Comparison of ENCODE assay signal across 16 mouse cellular contexts in the genomic region with DNA sequence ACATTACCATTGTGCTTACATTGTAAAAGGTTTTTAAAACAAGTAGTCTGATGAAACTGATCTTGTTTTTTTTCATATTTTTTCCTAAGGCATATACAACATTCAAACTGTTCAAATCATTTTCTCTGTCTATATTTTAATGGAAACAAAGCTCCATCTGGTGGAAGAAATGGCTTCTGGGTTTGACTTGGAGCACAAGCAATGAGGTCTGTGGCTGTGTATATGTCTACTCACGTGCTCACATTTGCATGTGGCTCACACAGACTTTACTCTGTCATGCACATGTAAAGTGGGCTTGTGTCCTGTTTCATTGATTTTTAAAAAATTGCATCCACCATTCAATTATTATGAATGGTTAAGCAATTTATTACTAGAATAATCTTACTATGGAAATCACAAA.
A peak's percentile ranks its signal among the peaks of the same experiment; 100 is the strongest.
DNase-seq lines count a peak whose midpoint lies in the region; ATAC-seq and TF ChIP-seq lines count a peak whose summit lies in the region.
"Had no signal": no experiment of that assay in that cellular context is flagged by ENCODE, and none has a peak within 500 bp of the region (broad histone marks: within the 10 kb centered on the region; RNA-seq: fewer than 3 reads in every experiment).

No protein-coding gene starts in this region.

- H3K4me3 ChIP-seq in heart, postnatal 0 days (ENCODE audit: low read depth, low read length) = no peak overlapping the region
- no peak overlapping the region for H3K4me3 ChIP-seq in heart, embryonic 10.5 days
- H3K4me3 ChIP-seq in lung, embryonic 14.5 days (ENCODE audit: low read depth, low read length) = no peak overlapping the region
- no peak overlapping the region for H3K4me3 ChIP-seq in CH12.LX (replicated peaks in 1 of 3; ENCODE audit: low read depth in 2 of 3, low read length in 2 of 3, poor library complexity in 1 of 3)
- H3K4me3 ChIP-seq: intestine, embryonic 15.5 days; liver, embryonic 13.5 days; myocyte had no signal

- no peak overlapping the region for H3K4me2 ChIP-seq in heart, postnatal 0 days (ENCODE audit: low read depth, low read length)
- H3K4me2 ChIP-seq in lung, embryonic 14.5 days = no peak overlapping the region
- no peak overlapping the region for H3K4me2 ChIP-seq in CH12.LX (ENCODE audit: insufficient read depth, low read depth, poor library complexity, severe bottlenecking)
- H3K4me2 ChIP-seq: intestine, embryonic 15.5 days; liver, embryonic 13.5 days had no signal

- no peak overlapping the region for H3K27ac ChIP-seq in heart, postnatal 0 days (ENCODE audit: low read depth)
- H3K27ac ChIP-seq in heart, embryonic 10.5 days = no peak overlapping the region
- no peak overlapping the region for H3K27ac ChIP-seq in lung, embryonic 14.5 days (ENCODE audit: low read depth)
- no peak overlapping the region for H3K27ac ChIP-seq in CH12.LX (ENCODE audit: insufficient read depth, low read depth)
- H3K27ac ChIP-seq: intestine, embryonic 15.5 days; liver, embryonic 13.5 days; macrophage had no signal

- peak; percentile 28 for TF ChIP-seq CTCF in heart, postnatal 0 days (IDR thresholded peaks at IDR 0.05; ENCODE audit: low read depth)
- TF ChIP-seq CTCF in lung, embryonic 14.5 days (IDR thresholded peaks at IDR 0.05; ENCODE audit: low read depth) = peak; percentile 56
- TF ChIP-seq CTCF in CH12.LX (conservative IDR thresholded peaks at IDR 0.05 in 1 of 2, IDR thresholded peaks at IDR 0.05 in 1 of 2; ENCODE audit: low read depth in 2 of 2, low read length in 2 of 2) = no peak
- TF ChIP-seq CTCF in brain, embryonic 14.5 days (IDR thresholded peaks at IDR 0.05; ENCODE audit: borderline replicate concordance, extremely low read depth, insufficient read depth, insufficient read length) = peak; percentile 12; the same call in 1 of the 2 replicates

- TF ChIP-seq EP300 in heart, postnatal 0 days (IDR thresholded peaks at IDR 0.05; ENCODE audit: low read depth) = no peak
- no peak for TF ChIP-seq EP300 in CH12.LX (IDR thresholded peaks at IDR 0.05; ENCODE audit: low read length)

- no peaks in the 10 kb centered on the region for H3K9me3 ChIP-seq in heart, postnatal 0 days (replicated peaks; ENCODE audit: control insufficient read depth, low read length)
- no peaks in the 10 kb centered on the region for H3K9me3 ChIP-seq in heart, embryonic 10.5 days
- no peaks in the 10 kb centered on the region for H3K9me3 ChIP-seq in lung, embryonic 14.5 days (ENCODE audit: low read depth, low read length)
- no peaks in the 10 kb centered on the region for H3K9me3 ChIP-seq in CH12.LX (replicated peaks; ENCODE audit: low read length)
- H3K9me3 ChIP-seq: intestine, embryonic 15.5 days; liver, embryonic 13.5 days had no signal

- dilution Hi-C loops in CH12.LX (cut with MboI; ENCODE audit: extremely low pct_ligation_motif_present, extremely low pct_unique_long_range_greater_than_20kb, low sequenced_read_pairs) = no loop called here

- no peaks in the 10 kb centered on the region for H3K79me2 ChIP-seq in CH12.LX (replicated peaks; ENCODE audit: control insufficient read depth, extremely low read depth, insufficient read depth, poor library complexity, severe bottlenecking)

- no peak overlapping the region for H3K9ac ChIP-seq in heart, postnatal 0 days (replicated peaks; ENCODE audit: low read depth, low read length)
- H3K9ac ChIP-seq in lung, embryonic 14.5 days = no peak overlapping the region
- no peak overlapping the region for H3K9ac ChIP-seq in CH12.LX (ENCODE audit: insufficient read depth, low read depth)
- H3K9ac ChIP-seq: intestine, embryonic 15.5 days; liver, embryonic 13.5 days had no signal

- no peak for DNase-seq in heart, postnatal 0 days (ENCODE audit: low spot score)
- no peak for DNase-seq in heart, embryonic 10.5 days (ENCODE audit: low spot score)
- peak; percentile 80 for DNase-seq in lung, embryonic 14.5 days
- no peak for DNase-seq in lung, adult 18-20 months
- DNase-seq in CH12.LX (ENCODE audit: extremely low read depth) = no peak
- peak; percentile 65 for DNase-seq in brain, embryonic 14.5 days (ENCODE audit: low read depth)
- no peak for DNase-seq in right cerebral cortex, adult 2 months (ENCODE audit: low spot score in 2 of 2)
- DNase-seq: adrenal gland, postnatal 36 days; cerebellum, adult 18-20 months; heart, postnatal 10 days; kidney, postnatal 36 days; liver, embryonic 13.5 days had no signal

- TF ChIP-seq POLR2A in CH12.LX (IDR thresholded peaks at IDR 0.05; ENCODE audit: low read depth, low read length) = no peak
- no peak for TF ChIP-seq POLR2A in brain, embryonic 14.5 days (IDR thresholded peaks at IDR 0.05; ENCODE audit: borderline replicate concordance, extremely low read depth, insufficient read depth, insufficient read length, poor library complexity, severe bottlenecking)

- in situ Hi-C loops in CH12.LX (cut with MboI; ENCODE audit: low pct_ligation_motif_present, low pct_unique_long_range_greater_than_20kb, low sequenced_read_pairs) = no loop called here

- no peaks in the 10 kb centered on the region for H3K27me3 ChIP-seq in heart, postnatal 0 days (ENCODE audit: control insufficient read depth, insufficient read depth, low read length)
- H3K27me3 ChIP-seq in heart, embryonic 10.5 days (ENCODE audit: insufficient read depth, poor library complexity, severe bottlenecking) = no peaks in the 10 kb centered on the region
- H3K27me3 ChIP-seq in lung, embryonic 14.5 days (ENCODE audit: insufficient read depth, low read length) = no peaks in the 10 kb centered on the region
- H3K27me3 ChIP-seq in CH12.LX (replicated peaks) = no peaks in the 10 kb centered on the region
- H3K27me3 ChIP-seq: intestine, embryonic 15.5 days; liver, embryonic 13.5 days had no signal

- H3K4me1 ChIP-seq in heart, postnatal 0 days (ENCODE audit: control insufficient read depth, insufficient read depth) = no peaks in the 10 kb centered on the region
- no peaks in the 10 kb centered on the region for H3K4me1 ChIP-seq in heart, embryonic 10.5 days
- H3K4me1 ChIP-seq in lung, embryonic 14.5 days (ENCODE audit: insufficient read depth) = no peaks in the 10 kb centered on the region
- no peaks in the 10 kb centered on the region for H3K4me1 ChIP-seq in CH12.LX (ENCODE audit: control insufficient read depth in 1 of 2, insufficient read depth in 2 of 2)
- H3K4me1 ChIP-seq: intestine, embryonic 15.5 days; liver, embryonic 13.5 days had no signal

- peak; percentile 8 for TF ChIP-seq RAD21 in CH12.LX (IDR thresholded peaks at IDR 0.05; ENCODE audit: low read depth, low read length)

- 42% methylated on average over 1 of the region's 1 CpGs for WGBS in heart, postnatal 0 days
- WGBS in heart, embryonic 10.5 days = 68% methylated on average over 1 of the region's 1 CpGs
- WGBS in lung, embryonic 14.5 days = 30% methylated on average over 1 of the region's 1 CpGs

- H3K36me3 ChIP-seq in heart, postnatal 0 days (replicated peaks; ENCODE audit: control insufficient read depth, insufficient read depth, low read length) = no peaks in the 10 kb centered on the region
- no peaks in the 10 kb centered on the region for H3K36me3 ChIP-seq in heart, embryonic 10.5 days
- H3K36me3 ChIP-seq in lung, embryonic 14.5 days (ENCODE audit: insufficient read depth) = no peaks in the 10 kb centered on the region
- H3K36me3 ChIP-seq in CH12.LX (replicated peaks in 1 of 2; ENCODE audit: control insufficient read depth in 1 of 2, insufficient read depth in 1 of 2, low read length in 1 of 2) = no peaks in the 10 kb centered on the region
- H3K36me3 ChIP-seq: intestine, embryonic 15.5 days; liver, embryonic 13.5 days had no signal

- ATAC-seq in heart, postnatal 0 days (ENCODE audit: insufficient read depth, low read depth) = no peak
- peak; percentile 44; the same call in 1 of the 2 replicates for ATAC-seq in lung, embryonic 14.5 days (ENCODE audit: insufficient read depth)
- no peak for ATAC-seq in activated CD4-positive, CD25-positive, alpha-beta regulatory T cell, adult 4 months
- ATAC-seq: intestine, embryonic 15.5 days had no signal

TF ChIP-seq in CH12.LX, 34 proteins besides CTCF, POLR2A, EP300 and RAD21:
- TF ChIP-seq BHLHE40 (IDR thresholded peaks at IDR 0.05; ENCODE audit: low read depth, low read length) (peak; percentile 65; the same call in 1 of the 2 replicates), E2F4 (IDR thresholded peaks at IDR 0.05; ENCODE audit: insufficient replicate concordance, low read depth, low read length) (no peak), MAZ (IDR thresholded peaks at IDR 0.05; ENCODE audit: low read depth, low read length) (no peak), USF1 (IDR thresholded peaks at IDR 0.05; ENCODE audit: low read depth, low read length) (no peak)

Comparison
In these comparisons a context has a peak if more than half of its experiments do, and no peak if none do; other contexts are left out.
1. DNase-seq: peak in lung, embryonic 14.5 days (single experiment) and brain, embryonic 14.5 days (single experiment); none in heart, postnatal 0 days (single experiment), heart, embryonic 10.5 days (single experiment), lung, adult 18-20 months (0 of 2), CH12.LX (single experiment) and right cerebral cortex, adult 2 months (0 of 2).
2. CTCF ChIP-seq: peak in heart, postnatal 0 days (single experiment), lung, embryonic 14.5 days (single experiment) and brain, embryonic 14.5 days (single experiment); none in CH12.LX (0 of 2).